Mouse (Mus musculus) heart, postnatal 0 days (tissue): ENCODE measurements around the gene Gfi1b.

Experiments used
- CTCF ChIP-seq: IDR thresholded peaks from 2 replicates; pipeline ENCODE4 v1.5.1; 2016; ENCODE audit warnings: antibody characterized with exemption, control low read depth, low read depth
- EP300 ChIP-seq: IDR thresholded peaks from 2 replicates; pipeline ENCODE4 v1.6.1; 2016; ENCODE audit warnings: antibody characterized with exemption, low read depth

- peak; percentile 25 for TF ChIP-seq CTCF
- no peak for TF ChIP-seq EP300
These were observed 32.5 kb upstream of the Gfi1b start for GRCm38 (mm10) chr2:28654295-28654694.
